Mouse (Mus musculus) hindbrain, postnatal 0 days (tissue): Measurements from ENCODE around the gene Hoxa4. TPM values are rescaled to one million over a fixed set of nuclear protein-coding genes. Genes with fewer than 3 reads are reported as not detected.

Experiments
- ATAC-seq: fragments of 200-750 bp; cut with Nextera tagmentation; 2 replicates; pipeline ENCODE4 v1.8.0; 2017; ENCODE audit warnings: mild to moderate bottlenecking, moderate TSS enrichment, moderate library complexity
- DNase-seq: peaks from one replicate; pipeline ENCODE4 v3.0.0-alpha.2; 2015; ENCODE audit warnings: low spot score
- H3K27ac ChIP-seq: fragments of 300-500 bp; sonication (generic); 2 replicates; pipeline ENCODE4 v1.5.1; 2014; ENCODE audit warnings: mild to moderate bottlenecking
- H3K27me3 ChIP-seq: fragments of 300-500 bp; sonication (generic); 2 replicates; pipeline ENCODE4 v1.6.1; 2014; ENCODE audit warnings: low read length, mixed read lengths; ENCODE audit not compliant: insufficient read depth
- H3K36me3 ChIP-seq: fragments of 300-500 bp; sonication (generic); 2 replicates; pipeline ENCODE4 v1.6.1; 2014; ENCODE audit warnings: low read length, mixed read lengths; ENCODE audit not compliant: insufficient read depth
- H3K4me1 ChIP-seq: fragments of 300-500 bp; sonication (generic); 2 replicates; pipeline ENCODE4 v1.6.1; 2014; ENCODE audit warnings: antibody characterized with exemption, low read length, mixed read lengths; ENCODE audit not compliant: insufficient read depth
- H3K4me2 ChIP-seq: fragments of 300-500 bp; sonication (generic); 2 replicates; pipeline ENCODE4 v1.6.1; 2014; ENCODE audit warnings: low read depth, mild to moderate bottlenecking, low read length, moderate library complexity, mixed read lengths
- H3K4me3 ChIP-seq: fragments of 300-500 bp; sonication (generic); 2 replicates; pipeline ENCODE4 v1.5.1; 2014; ENCODE audit warnings: low read length
- H3K9ac ChIP-seq: fragments of 300-500 bp; sonication (generic); replicated peaks from 2 replicates; pipeline ENCODE4 v1.6.1; 2014; ENCODE audit warnings: mild to moderate bottlenecking, low read length, moderate library complexity, mixed read lengths
- H3K9me3 ChIP-seq: fragments of 300-500 bp; sonication (generic); 2 replicates; pipeline ENCODE4 v1.6.1; 2016; ENCODE audit warnings: low read length, mixed read lengths
- CTCF ChIP-seq: IDR thresholded peaks from 2 replicates; pipeline ENCODE4 v1.5.1; 2016; ENCODE audit warnings: antibody characterized with exemption, control low read depth, low read depth
- WGBS: fragments of 180-500 bp; shearing (Covaris S2); extraction: QIAGEN DNeasy Blood & Tissue Kit; methylation state at CpG from one replicate; pipeline ENCODE4 v1.1.7; 2014; 5-methylcytosine and 5-hydroxymethylcytosine counted together
- polyA plus RNA-seq: library from polyadenylated mRNA; unstranded; fragments of >200 nt; fragmentation: Nextera tagmentation; extraction: Ambion mirVana; gene quantifications from 2 replicates; pipeline ENCODE4 v1.2.1, GENCODE M21; 2015
- total RNA-seq: library from RNA; depleted of rRNA; stranded (reverse); fragments of >200 nt; gene quantifications from 2 replicates; pipeline ENCODE4 v1.2.3, GENCODE M21; 2014

The Hoxa4 gene
- total and polyA plus RNA-seq, 2 experiments from 2014 or later, result 4.8 to 12.0 TPM

DNA sequence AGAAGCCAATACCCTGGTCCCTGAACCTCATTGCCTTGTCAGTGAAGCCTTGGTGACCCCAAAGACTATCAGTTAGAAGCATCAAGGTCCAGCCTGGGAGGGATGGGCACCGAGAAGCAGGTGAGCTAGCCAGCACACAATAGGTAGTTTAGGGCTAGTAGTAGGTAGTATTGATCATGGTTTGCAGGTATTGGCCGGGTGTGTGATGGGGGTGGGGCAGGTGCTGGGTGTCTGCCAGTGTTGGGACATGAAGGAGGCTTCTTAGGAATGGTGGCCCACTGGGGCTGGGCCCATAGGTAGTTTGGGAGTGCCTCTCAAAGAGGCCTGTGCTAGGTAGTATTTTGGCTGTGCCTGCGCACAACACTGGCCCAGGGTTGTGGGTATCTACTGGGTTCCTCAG lies 23.5 kb upstream of the Hoxa4 start:
- TF ChIP-seq CTCF, result no peak

DNA sequence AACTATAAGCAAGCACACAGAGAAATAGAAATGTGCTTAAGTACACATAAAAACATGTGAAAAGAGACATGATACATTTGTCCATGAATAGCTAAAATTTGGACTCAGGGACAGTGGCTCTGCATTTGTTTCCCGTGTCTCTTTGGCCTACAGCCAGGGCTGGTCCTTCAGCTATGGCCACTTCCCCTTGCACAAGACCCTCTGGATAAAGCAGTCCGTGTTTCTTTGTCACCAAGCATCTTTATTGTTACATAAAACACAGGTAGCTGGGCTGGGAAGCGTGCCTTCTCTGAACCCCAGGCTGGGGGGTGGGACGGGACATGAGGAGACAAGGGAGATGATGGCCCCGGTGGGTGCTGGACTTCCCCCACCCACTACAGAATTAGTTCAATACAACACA lies 22.7 kb upstream of the Hoxa4 start:
- H3K27me3 ChIP-seq, result peaks cover 98% of the 10 kb centered on the region
- no peaks in the 10 kb centered on the region for H3K36me3 ChIP-seq
- no peak overlapping the region for H3K4me3 ChIP-seq
- DNase-seq, result no peak
- no peaks in the 10 kb centered on the region for H3K4me1 ChIP-seq
- H3K9ac ChIP-seq, result no peak overlapping the region
- WGBS, result 11% methylated on average over 5 of the region's 5 CpGs
- H3K27ac ChIP-seq, result no peak overlapping the region
- H3K4me2 ChIP-seq, result no peak overlapping the region
- no peaks in the 10 kb centered on the region for H3K9me3 ChIP-seq
- ATAC-seq, result no peak
- TF ChIP-seq CTCF, result no peak

More for the DNA sequence above, 23.5 kb upstream of the Hoxa4 start:
- no peaks in the 10 kb centered on the region for H3K36me3 ChIP-seq
- no peak overlapping the region for H3K4me2 ChIP-seq
- ATAC-seq (no peak), DNase-seq (no peak)
- H3K27ac ChIP-seq, result no peak overlapping the region
- 16% methylated on average over 3 of the region's 3 CpGs for WGBS
- H3K9me3 ChIP-seq, result no peaks in the 10 kb centered on the region
- H3K9ac ChIP-seq, result no peak overlapping the region
- no peaks in the 10 kb centered on the region for H3K4me1 ChIP-seq
- no peak overlapping the region for H3K4me3 ChIP-seq
- H3K27me3 ChIP-seq, result peaks cover 98% of the 10 kb centered on the region

DNA sequence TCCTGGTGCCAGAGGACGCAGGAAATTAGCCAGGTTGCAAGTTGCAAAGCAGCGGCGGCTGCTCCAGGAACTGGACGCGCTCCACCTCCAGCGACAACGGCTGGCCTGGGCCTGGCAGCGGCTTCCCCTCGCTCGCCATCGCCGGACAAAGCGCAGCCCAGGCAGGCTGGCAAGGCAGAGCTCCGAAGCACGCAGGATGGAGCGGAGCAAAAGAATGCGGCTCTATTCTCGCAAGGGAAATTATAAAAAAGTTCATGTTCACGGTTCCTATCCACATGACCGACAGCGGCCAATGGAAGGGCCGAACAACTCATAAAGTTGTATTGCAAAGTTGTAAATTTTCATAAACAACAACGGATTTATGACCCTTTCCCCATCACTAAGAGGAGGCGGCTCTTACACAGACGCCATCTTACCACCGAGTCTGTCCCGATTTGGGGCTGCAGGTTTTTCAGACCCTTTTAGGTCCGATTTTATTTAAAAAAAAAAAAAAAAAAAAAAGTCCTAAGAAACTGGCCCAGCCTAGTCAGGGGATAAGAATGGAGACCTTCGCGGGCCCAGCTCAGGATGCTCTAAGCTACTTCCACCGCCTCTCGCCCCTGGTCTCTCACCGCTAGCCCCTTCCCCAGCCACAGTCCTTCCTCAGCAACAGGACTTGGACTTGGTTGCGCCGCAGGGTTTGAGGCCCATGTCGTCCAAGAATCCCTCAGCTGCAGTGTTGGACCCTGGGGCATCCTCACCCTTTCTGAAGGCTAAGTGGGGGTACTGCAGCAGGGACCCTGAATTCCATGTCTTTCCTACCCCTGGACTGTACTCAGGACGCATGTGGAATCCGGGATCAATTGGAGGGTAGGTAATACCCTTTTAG lies 21.8 kb upstream of the Hoxa4 start, which contains the start of the genes Hoxa3 and Gm28308:
Gene Hoxa3, minus strand, starts transcription at position 218 of the 868 bp plus-strand sequence.
Gene Gm28308, minus strand, starts transcription at position 221 of the 868 bp plus-strand sequence.
- Histone ChIP-seq H3K4me2 (no peak within 1 kb of the TSS), H3K9me3 (no peaks in the 10 kb centered on the region), H3K4me1 (no peaks in the 10 kb centered on the region), H3K27ac (no peak within 1 kb of the TSS), H3K27me3 (peaks cover 98% of the 10 kb centered on the region), H3K4me3 (peak within 1 kb of the TSS; percentile 11; the same call in 1 of the 2 replicates), H3K9ac (no peak within 1 kb of the TSS), H3K36me3 (no peaks in the 10 kb centered on the region)
- no peak for TF ChIP-seq CTCF
- ATAC-seq (no peak), DNase-seq (no peak)
- 11% methylated on average over 38 of the region's 38 CpGs for whole genome bisulfite sequencing

DNA sequence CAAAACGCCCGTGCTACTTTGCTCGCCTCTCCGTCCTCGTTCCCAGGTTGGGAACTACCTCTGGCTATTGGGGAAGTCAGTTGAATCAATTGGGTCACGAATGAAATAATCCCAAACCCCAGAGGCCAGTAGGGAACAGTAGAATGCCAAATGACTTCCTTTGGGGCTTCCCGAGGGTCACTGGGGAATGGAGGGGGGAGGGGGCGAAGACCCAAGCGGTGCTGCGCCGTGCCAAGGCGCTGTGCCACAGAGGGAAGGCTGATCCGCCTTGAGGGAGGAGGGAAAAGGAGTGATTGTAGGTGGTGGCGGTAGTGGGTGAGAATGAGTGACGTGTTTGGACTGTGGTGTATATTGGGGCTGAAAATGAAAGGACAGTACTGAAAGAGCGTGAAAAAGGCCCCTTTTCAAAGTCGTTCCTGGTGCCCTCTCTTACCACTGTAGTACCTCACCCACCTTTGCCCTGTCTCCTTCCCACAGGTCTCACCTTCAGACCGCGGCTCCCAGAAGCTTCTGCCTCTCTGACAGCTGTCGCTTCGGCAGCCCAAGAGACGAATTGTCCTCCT lies 21.1 kb upstream of the Hoxa4 start:
- peaks cover 96% of the 10 kb centered on the region for H3K27me3 ChIP-seq
- 6% methylated on average over 22 of the region's 22 CpGs for WGBS
- H3K4me2 ChIP-seq, result no peak overlapping the region
- peak overlapping the region; percentile 11; the same call in 1 of the 2 replicates for H3K4me3 ChIP-seq
- ATAC-seq (no peak), DNase-seq (no peak)
- no peak for TF ChIP-seq CTCF
- H3K27ac ChIP-seq, result no peak overlapping the region
- no peaks in the 10 kb centered on the region for H3K36me3 ChIP-seq
- no peaks in the 10 kb centered on the region for H3K4me1 ChIP-seq
- H3K9ac ChIP-seq, result no peak overlapping the region
- H3K9me3 ChIP-seq, result no peaks in the 10 kb centered on the region

DNA sequence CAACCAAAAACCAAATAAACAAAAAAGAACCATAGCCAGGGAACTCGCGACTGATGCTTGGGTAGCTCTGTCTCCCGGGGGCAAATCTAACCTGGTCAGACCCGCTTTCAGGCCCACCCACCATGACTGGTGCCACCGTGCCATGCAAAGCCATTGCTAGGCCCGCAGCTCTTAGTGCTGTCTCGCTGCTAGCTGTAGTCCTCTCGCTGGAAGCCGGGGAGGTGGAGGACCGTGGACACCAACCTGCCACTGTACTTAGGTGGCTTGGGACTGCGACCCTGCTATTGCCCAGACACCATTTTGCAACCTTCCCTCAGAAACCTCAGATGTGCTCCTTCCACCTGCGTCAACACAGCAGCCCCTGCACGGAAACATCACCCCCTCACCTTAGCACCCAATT lies 20.4 kb upstream of the Hoxa4 start:
- Histone ChIP-seq H3K9ac (no peak overlapping the region), H3K4me3 (no peak overlapping the region), H3K36me3 (no peaks in the 10 kb centered on the region), H3K9me3 (no peaks in the 10 kb centered on the region), H3K27ac (no peak overlapping the region), H3K4me1 (no peaks in the 10 kb centered on the region), H3K4me2 (peak overlapping the region; percentile 25; the same call in 1 of the 2 replicates), H3K27me3 (peaks cover 96% of the 10 kb centered on the region)
- TF ChIP-seq CTCF, result no peak
- WGBS, result 6% methylated on average over 13 of the region's 13 CpGs
- DNase-seq (no peak), ATAC-seq (no peak)

DNA sequence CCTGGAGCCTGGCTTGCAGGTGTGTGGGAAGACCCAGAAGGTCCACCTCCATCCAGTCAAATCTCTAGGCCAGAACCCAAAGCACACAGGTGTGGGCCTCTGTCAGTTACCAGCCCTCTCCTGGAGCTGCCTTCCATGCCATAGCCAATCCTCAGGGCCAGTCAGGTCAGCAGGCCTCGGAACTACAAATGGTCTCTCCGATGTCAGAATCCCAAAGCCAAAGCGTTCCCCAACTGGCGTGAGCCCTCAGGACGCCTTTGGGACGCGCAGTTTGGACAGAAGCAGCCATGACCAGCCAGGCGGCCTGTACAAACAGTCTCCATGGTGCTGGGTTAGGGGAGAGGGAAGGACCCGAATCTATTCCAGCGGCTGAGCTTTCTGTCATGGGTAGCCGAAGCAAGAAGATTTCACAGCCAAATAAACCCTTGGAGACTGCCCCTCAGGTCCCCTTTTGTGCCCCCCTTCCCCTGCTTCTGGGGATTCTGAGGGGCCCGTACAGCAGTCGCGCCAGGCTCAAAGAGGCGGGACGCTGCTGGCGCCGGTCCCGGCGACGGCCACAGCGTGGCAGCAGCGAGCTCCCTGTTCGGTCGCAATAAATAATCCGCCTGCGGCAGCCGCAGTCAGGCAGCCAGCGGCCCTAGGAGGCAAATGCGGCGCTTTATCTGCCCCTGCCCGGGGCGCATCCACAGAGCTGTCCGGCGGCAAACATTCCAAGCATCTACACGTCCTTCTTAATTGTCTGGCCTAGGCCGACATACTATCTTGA lies 19.8 kb upstream of the Hoxa4 start:
- DNase-seq (peak; percentile 90), ATAC-seq (peak; percentile 50)
- Histone ChIP-seq H3K9me3 (no peaks in the 10 kb centered on the region), H3K4me3 (peak overlapping the region; percentile 6; the same call in 1 of the 2 replicates), H3K4me1 (no peaks in the 10 kb centered on the region), H3K36me3 (no peaks in the 10 kb centered on the region), H3K4me2 (peak overlapping the region; percentile 25; the same call in 1 of the 2 replicates), H3K27me3 (peaks cover 95% of the 10 kb centered on the region), H3K9ac (no peak overlapping the region), H3K27ac (no peak overlapping the region)
- TF ChIP-seq CTCF, result peak; percentile 77
- WGBS, result 1% methylated on average over 37 of the region's 37 CpGs
